Mouse (Mus musculus): ENCODE measurements around the gene Sapcd1. TPM values are rescaled to one million over a fixed set of nuclear protein-coding genes. Genes with fewer than 3 reads are reported as not detected.

Gene Sapcd1
- total RNA-seq, 2 experiments from 2014 or later = 2.8 to 3.1 TPM

DNA sequence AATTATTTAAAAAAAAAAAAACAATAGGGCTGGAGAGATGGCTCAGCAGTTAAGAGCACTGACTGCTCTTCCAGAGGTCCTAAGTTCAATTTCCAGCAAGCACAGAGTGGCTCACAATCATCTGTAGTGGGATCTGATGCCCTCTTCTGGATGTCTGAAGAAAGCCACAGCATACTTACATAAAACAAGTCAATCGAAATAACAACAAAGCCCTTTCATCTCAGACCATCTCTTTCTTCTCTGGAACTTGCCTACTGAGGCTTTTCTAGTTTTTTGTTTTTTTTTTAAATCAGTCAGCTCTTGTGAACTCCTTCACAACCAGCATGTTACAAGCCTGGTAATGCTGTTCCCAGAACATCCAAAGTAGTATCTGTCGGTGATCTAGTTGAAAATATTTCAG, 47.2 kb downstream of the Sapcd1 start:
- DNase-seq = no peak

DNA sequence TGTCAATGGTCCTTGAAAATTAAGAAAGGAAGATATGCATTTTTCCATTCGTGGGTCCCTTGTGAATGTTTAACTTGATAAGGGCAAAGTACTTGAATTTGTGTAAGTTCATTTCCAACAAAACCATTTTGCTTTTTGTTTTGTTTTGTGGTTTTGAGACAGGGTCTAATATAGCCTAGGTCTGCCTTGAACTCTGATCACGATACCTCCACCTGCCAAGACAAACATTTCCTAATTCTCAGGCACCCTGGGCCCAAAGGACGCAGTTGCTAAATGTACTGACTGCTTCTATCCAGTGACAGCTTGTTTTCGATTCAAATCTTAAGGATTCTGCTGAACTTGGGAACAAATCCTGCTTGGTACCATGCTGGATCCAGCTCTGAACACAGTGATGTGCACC, 48.2 kb downstream of the Sapcd1 start:
- DNase-seq = no peak

DNA sequence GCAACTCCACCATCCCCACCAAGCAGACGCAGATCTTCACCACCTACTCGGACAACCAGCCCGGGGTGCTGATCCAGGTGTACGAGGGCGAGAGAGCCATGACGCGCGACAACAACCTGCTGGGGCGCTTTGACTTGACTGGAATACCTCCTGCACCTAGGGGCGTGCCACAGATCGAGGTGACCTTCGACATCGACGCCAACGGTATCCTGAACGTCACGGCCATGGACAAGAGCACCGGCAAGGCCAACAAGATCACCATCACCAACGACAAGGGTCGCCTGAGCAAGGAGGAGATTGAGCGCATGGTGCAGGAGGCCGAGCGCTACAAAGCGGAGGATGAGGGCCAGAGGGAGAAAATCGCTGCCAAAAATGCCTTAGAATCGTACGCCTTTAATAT, 49.6 kb downstream of the Sapcd1 start:
- DNase-seq = no peak

DNA sequence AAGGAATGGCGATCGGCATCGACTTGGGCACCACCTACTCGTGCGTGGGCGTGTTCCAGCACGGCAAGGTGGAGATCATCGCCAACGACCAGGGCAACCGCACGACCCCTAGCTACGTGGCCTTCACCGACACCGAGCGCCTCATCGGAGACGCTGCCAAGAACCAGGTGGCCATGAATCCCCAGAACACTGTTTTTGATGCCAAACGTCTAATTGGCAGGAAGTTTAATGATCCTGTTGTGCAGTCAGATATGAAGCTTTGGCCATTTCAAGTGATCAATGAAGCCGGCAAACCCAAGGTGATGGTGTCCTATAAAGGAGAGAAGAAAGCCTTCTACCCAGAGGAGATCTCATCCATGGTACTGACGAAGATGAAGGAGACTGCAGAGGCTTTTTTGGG, 50.8 kb downstream of the Sapcd1 start:
- no peak for DNase-seq

Other genes starting within 250 kb of the Sapcd1 start
- gene Cyp21a1, start 223.5 kb downstream of the Sapcd1 start, total RNA-seq (2021) = under 1 TPM; 0.31 to 0.36 TPM
- 1 to 10 TPM; 8.9 to 9.0 TPM for gene Stk19, start 191.1 kb downstream of the Sapcd1 start, total RNA-seq (2021)
- 10 to 100 TPM; 12.3 to 15.3 TPM for gene Dxo, start 191.0 kb downstream of the Sapcd1 start, total RNA-seq (2021)
- gene Skiv2l, start 177.8 kb downstream of the Sapcd1 start, total RNA-seq (2021) = 10 to 100 TPM; 19.6 to 22.2 TPM
- 10 to 100 TPM; 13.7 to 17.3 TPM for gene Nelfe, start 177.6 kb downstream of the Sapcd1 start, total RNA-seq (2021)
- 1 to 10 TPM; 1.9 to 4.1 TPM for gene Cfb, start 165.5 kb downstream of the Sapcd1 start, total RNA-seq (2021)
- 1 to 10 TPM; 4.6 to 7.3 TPM for gene Zbtb12, start 148.5 kb downstream of the Sapcd1 start, total RNA-seq (2021)
- gene Gm20547, start 146.0 kb downstream of the Sapcd1 start, total RNA-seq (2021) = not detected
- 1 to 10 TPM; 4.3 to 5.6 TPM for gene C2, start 129.8 kb downstream of the Sapcd1 start, total RNA-seq (2021)
- 10 to 100 TPM; 40.9 to 53.7 TPM for gene Ehmt2, start 129.5 kb downstream of the Sapcd1 start, total RNA-seq (2021)
- not detected for gene Slc44a4, start 113.5 kb downstream of the Sapcd1 start, total RNA-seq (2021)
- gene Neu1, start 96.8 kb downstream of the Sapcd1 start, total RNA-seq (2021) = 1 to 10 TPM; 8.3 to 8.9 TPM
- gene Hspa1b, start 68.8 kb downstream of the Sapcd1 start, total RNA-seq (2021) = 1 to 10 TPM; 2.2 to 4.3 TPM
- gene Gm20481, start 58.1 kb downstream of the Sapcd1 start, total RNA-seq (2021) = not detected
- 1 to 10 TPM; 3.8 to 6.4 TPM for gene Hspa1a, start 55.9 kb downstream of the Sapcd1 start, total RNA-seq (2021)
- gene Hspa1l, start 55.3 kb downstream of the Sapcd1 start, total RNA-seq (2021) = 1 to 10 TPM; 6.2 to 9.9 TPM
- 10 to 100 TPM; 24.7 to 28.2 TPM for gene Lsm2, start 46.2 kb downstream of the Sapcd1 start, total RNA-seq (2021)
- 10 to 100 TPM; 31.4 to 40.7 TPM for gene Vars, start 27.0 kb downstream of the Sapcd1 start, total RNA-seq (2021)
- gene Vwa7, start 11.4 kb downstream of the Sapcd1 start, total RNA-seq (2021) = 1 to 10 TPM; 2.0 to 2.5 TPM
- gene Msh5, start 18.7 kb upstream of the Sapcd1 start, total RNA-seq (2021) = 1 to 10 TPM; 1.5 to 3.5 TPM
- 10 to 100 TPM; 39.2 to 50.5 TPM for gene Clic1, start 21.9 kb upstream of the Sapcd1 start, total RNA-seq (2021)
- gene Ddah2, start 31.0 kb upstream of the Sapcd1 start, total RNA-seq (2021) = 10 to 100 TPM; 45.3 to 51.9 TPM
- not detected for gene Ly6g6c, start 37.4 kb upstream of the Sapcd1 start, total RNA-seq (2021)
- under 1 TPM in 1 of 2 experiments, not detected in 1; 0.20 TPM for gene Mpig6b, start 38.2 kb upstream of the Sapcd1 start, total RNA-seq (2021)
- gene Ly6g6e, start 48.9 kb upstream of the Sapcd1 start, total RNA-seq (2021) = not detected
- under 1 TPM in 1 of 2 experiments, not detected in 1; 0.97 TPM for gene Ly6g6d, start 50.0 kb upstream of the Sapcd1 start, total RNA-seq (2021)
- under 1 TPM in 1 of 2 experiments, not detected in 1; 0.23 TPM for gene Ly6g6f, start 57.6 kb upstream of the Sapcd1 start, total RNA-seq (2021)
- 10 to 100 TPM; 59.1 to 65.0 TPM for gene Abhd16a, start 61.2 kb upstream of the Sapcd1 start, total RNA-seq (2021)
- not detected for gene Ly6g5c, start 80.3 kb upstream of the Sapcd1 start, total RNA-seq (2021)
- under 1 TPM in 1 of 2 experiments, not detected in 1; 0.34 TPM for gene Ly6g5b, start 87.4 kb upstream of the Sapcd1 start, total RNA-seq (2021)
- 1 to 10 TPM; 4.9 to 6.3 TPM for gene Gpank1, start 93.4 kb upstream of the Sapcd1 start, total RNA-seq (2021)
- 100 to 1,000 TPM; 165 to 166 TPM for gene Csnk2b, start 94.0 kb upstream of the Sapcd1 start, total RNA-seq (2021)
- gene D17H6S53E, start 98.4 kb upstream of the Sapcd1 start, total RNA-seq (2021) = 10 to 100 TPM; 11.8 to 18.8 TPM
- gene Apom, start 104.0 kb upstream of the Sapcd1 start, total RNA-seq (2021) = not detected
- 100 to 1,000 TPM; 217 to 220 TPM for gene Bag6, start 107.2 kb upstream of the Sapcd1 start, total RNA-seq (2021)
- gene Prrc2a, start 136.9 kb upstream of the Sapcd1 start, total RNA-seq (2021) = 100 to 1,000 TPM; 128 to 149 TPM
- gene Aif1, start 148.1 kb upstream of the Sapcd1 start, total RNA-seq (2021) = 1 to 10 TPM; 2.4 to 2.6 TPM
- 1 to 10 TPM; 4.6 to 5.3 TPM for gene Lst1, start 160.4 kb upstream of the Sapcd1 start, total RNA-seq (2021)
- under 1 TPM; 0.68 to 0.75 TPM for gene Ltb, start 166.4 kb upstream of the Sapcd1 start, total RNA-seq (2021)
- gene Tnf, start 174.0 kb upstream of the Sapcd1 start, total RNA-seq (2021) = under 1 TPM; 0.23 to 0.99 TPM
- gene Lta, start 177.3 kb upstream of the Sapcd1 start, total RNA-seq (2021) = under 1 TPM in 1 of 2 experiments, not detected in 1; 0.16 TPM
- not detected for gene Gm16181, start 192.8 kb upstream of the Sapcd1 start, total RNA-seq (2021)
- 1 to 10 TPM; 2.1 to 3.3 TPM for gene Atp6v1g2, start 205.6 kb upstream of the Sapcd1 start, total RNA-seq (2021)
- gene Nfkbil1, start 207.8 kb upstream of the Sapcd1 start, total RNA-seq (2021) = 10 to 100 TPM in 1 of 2 experiments, 1 to 10 TPM in 1; 9.9 to 11.1 TPM
- 100 to 1,000 TPM; 147 to 169 TPM for gene Ddx39b, start 213.7 kb upstream of the Sapcd1 start, total RNA-seq (2021)
- gene H2-D1, start 234.7 kb upstream of the Sapcd1 start, total RNA-seq (2021) = 10 to 100 TPM; 39.3 to 47.2 TPM